22 mouse cellular contexts compared by ENCODE assay signal in genomic region chr6:100311167-100311566, GRCm38 (mm10). TPM values are rescaled to one million over a fixed set of nuclear protein-coding genes. Genes with fewer than 3 reads are reported as not detected.
DNase-seq lines count a peak whose midpoint lies in the region; ATAC-seq lines count a peak whose summit lies in the region.
"Had no signal": no experiment of that assay in that cellular context is flagged by ENCODE, and none has a peak within 500 bp of the region (broad histone marks: within the 10 kb centered on the region; RNA-seq: fewer than 3 reads in every experiment).

No protein-coding gene starts in this region.

- ATAC-seq in common myeloid progenitor, adult 5-6 weeks (replicated peaks; ENCODE audit: low read depth, poor library complexity, severe bottlenecking): peak; percentile 57
- peak; percentile 91 for ATAC-seq in granulocyte monocyte progenitor cell, adult 5-6 weeks (replicated peaks; ENCODE audit: poor library complexity, severe bottlenecking)
- ATAC-seq in megakaryocyte progenitor cell, adult 5-6 weeks (replicated peaks; ENCODE audit: poor library complexity): peak; percentile 93
- ATAC-seq in liver, embryonic 12.5 days: no peak
- ATAC-seq: activated CD4-positive, CD25-positive, alpha-beta regulatory T cell, adult 4 months; forebrain, embryonic 14.5 days; forebrain, embryonic 16.5 days; Patski had no signal

- H3K27ac ChIP-seq in liver, embryonic 12.5 days: no peak overlapping the region
- H3K27ac ChIP-seq: embryonic facial prominence, embryonic 10.5 days; embryonic facial prominence, embryonic 12.5 days; forebrain, embryonic 10.5 days; forebrain, embryonic 12.5 days had no signal

- H3K27me3 ChIP-seq in liver, embryonic 12.5 days (replicated peaks): peaks cover 14% of the 10 kb centered on the region; the same call in 1 of the 2 replicates
- H3K27me3 ChIP-seq: embryonic facial prominence, embryonic 12.5 days had no signal

- H3K4me2 ChIP-seq in liver, embryonic 12.5 days: no peak overlapping the region
- H3K4me2 ChIP-seq: embryonic facial prominence, embryonic 12.5 days; forebrain, embryonic 12.5 days had no signal

- WGBS in liver, embryonic 12.5 days (ENCODE audit: insufficient replicate concordance): 59% methylated on average over 1 of the region's 1 CpGs

- no peaks in the 10 kb centered on the region for H3K9me3 ChIP-seq in liver, embryonic 12.5 days (replicated peaks)
- H3K9me3 ChIP-seq: embryonic facial prominence, embryonic 10.5 days; embryonic facial prominence, embryonic 12.5 days; forebrain, embryonic 10.5 days; forebrain, embryonic 12.5 days had no signal

- no peak overlapping the region for H3K4me3 ChIP-seq in liver, embryonic 12.5 days
- H3K4me3 ChIP-seq: embryonic facial prominence, embryonic 10.5 days; embryonic facial prominence, embryonic 12.5 days; forebrain, embryonic 10.5 days; forebrain, embryonic 12.5 days had no signal

- H3K4me1 ChIP-seq in liver, embryonic 12.5 days: no peaks in the 10 kb centered on the region
- H3K4me1 ChIP-seq: embryonic facial prominence, embryonic 12.5 days; forebrain, embryonic 10.5 days; forebrain, embryonic 12.5 days had no signal

- peak; percentile 78 for DNase-seq in 416B (ENCODE audit: low read depth)
- no peak for DNase-seq in embryo, embryonic 10.5 days (ENCODE audit: low spot score)
- DNase-seq in adrenal gland, adult 8-10 months: no peak
- DNase-seq: adrenal gland, postnatal 10 days; adrenal gland, postnatal 25 days; cerebellum, adult 11 months; cerebellum, adult 18-20 months; cerebellum, adult 9-10 months; cerebellum, postnatal 10 days; cerebellum, postnatal 25 days had no signal

- H3K9ac ChIP-seq in liver, embryonic 12.5 days: no peak overlapping the region
- H3K9ac ChIP-seq: embryonic facial prominence, embryonic 12.5 days; forebrain, embryonic 12.5 days had no signal

- H3K36me3 ChIP-seq in liver, embryonic 12.5 days: no peaks in the 10 kb centered on the region
- H3K36me3 ChIP-seq: embryonic facial prominence, embryonic 10.5 days; embryonic facial prominence, embryonic 12.5 days; forebrain, embryonic 10.5 days; forebrain, embryonic 12.5 days had no signal

RNA-seq across cellular contexts. Expression of gene Rybp, which starts 23.9 kb away (rescaled TPM):
- 25.3 and 56.1 TPM in 2 replicates for total RNA-seq in common myeloid progenitor, adult 5-6 weeks (2017)
- total RNA-seq in granulocyte monocyte progenitor cell, adult 5-6 weeks (2014; fragmentation: Nextera tagmentation): 19.6 and 27.4 TPM in 2 replicates
- total RNA-seq in granulocyte monocyte progenitor cell, adult 5-6 weeks (2017): 18.9 and 22.1 TPM in 2 replicates
- total RNA-seq in megakaryocyte progenitor cell, adult 5-6 weeks (2015): 29.9 and 34.5 TPM in 2 replicates
- 15.4 and 37.0 TPM in 2 replicates for total RNA-seq in megakaryocyte progenitor cell, adult 5-6 weeks (2017)
- polyA plus RNA-seq in liver, embryonic 12.5 days (2016; fragmentation: Nextera tagmentation; extraction: Ambion mirVana): 9.8 and 10.0 TPM in 2 replicates
- 10 to 100 TPM; 22.0 to 31.9 (median 28.6) TPM for total RNA-seq in adrenal gland, adult 8-10 months (2022)
